Mouse (Mus musculus): ENCODE results near the gene Kat6b. TPM values are rescaled to one million over a fixed set of nuclear protein-coding genes. Genes with fewer than 3 reads are reported as not detected.
"Not testable (repeated sequence)": the region's sequence is repeated elsewhere in the genome, so short reads cannot be mapped to it uniquely, and the experiment has no call there.

The Kat6b gene
- total RNA-seq, 2 experiments from 2014 or later, result 8.0 to 9.4 TPM

- no peak for ATAC-seq (replicated peaks; ENCODE audit: low FRiP score, poor library complexity, severe bottlenecking)
Observed at GRCm38 (mm10) chr14:21625946-21626345, 144.7 kb downstream of the Kat6b start.

GRCm38 (mm10) chr14:21631665-21632200 lies 150.5 kb downstream of the Kat6b start:
- ATAC-seq (replicated peaks; ENCODE audit: low FRiP score, poor library complexity, severe bottlenecking), result no peak

GRCm38 (mm10) chr14:21636548-21636947 lies 155.3 kb downstream of the Kat6b start:
- ATAC-seq (replicated peaks; ENCODE audit: low FRiP score, poor library complexity, severe bottlenecking), result no peak

- no peak for ATAC-seq (replicated peaks; ENCODE audit: low FRiP score, poor library complexity, severe bottlenecking)
Observed at GRCm38 (mm10) chr14:21640806-21641435, 159.7 kb downstream of the Kat6b start.

GRCm38 (mm10) chr14:21653813-21654212 lies 172.6 kb downstream of the Kat6b start:
- no peak for ATAC-seq (replicated peaks; ENCODE audit: low FRiP score, poor library complexity, severe bottlenecking)

- ATAC-seq (replicated peaks; ENCODE audit: low FRiP score, poor library complexity, severe bottlenecking), result no peak
Observed at GRCm38 (mm10) chr14:21659155-21659554, 177.9 kb downstream of the Kat6b start.

- no peak for ATAC-seq (replicated peaks; ENCODE audit: low FRiP score, poor library complexity, severe bottlenecking)
Observed at GRCm38 (mm10) chr14:21659652-21660051, 178.4 kb downstream of the Kat6b start.

- peak; percentile 69; the same call in 1 of the 2 replicates for ATAC-seq (replicated peaks; ENCODE audit: low FRiP score, poor library complexity, severe bottlenecking)
Observed at GRCm38 (mm10) chr14:21662465-21663142, 181.4 kb downstream of the Kat6b start.

GRCm38 (mm10) chr14:21669218-21669617 lies 188.0 kb downstream of the Kat6b start:
- ATAC-seq (replicated peaks; ENCODE audit: low FRiP score, poor library complexity, severe bottlenecking), result no peak

GRCm38 (mm10) chr14:21669633-21670421 lies 188.6 kb downstream of the Kat6b start:
- no peak for ATAC-seq (replicated peaks; ENCODE audit: low FRiP score, poor library complexity, severe bottlenecking)

- not testable (repeated sequence) for ATAC-seq (replicated peaks; ENCODE audit: low FRiP score, poor library complexity, severe bottlenecking)
Observed at GRCm38 (mm10) chr14:21670422-21671006, 189.3 kb downstream of the Kat6b start.

GRCm38 (mm10) chr14:21673100-21673499 lies 191.9 kb downstream of the Kat6b start:
- ATAC-seq (replicated peaks; ENCODE audit: low FRiP score, poor library complexity, severe bottlenecking), result no peak

GRCm38 (mm10) chr14:21674471-21674870 lies 193.2 kb downstream of the Kat6b start:
- ATAC-seq (replicated peaks; ENCODE audit: low FRiP score, poor library complexity, severe bottlenecking), result no peak

- no peak for ATAC-seq (replicated peaks; ENCODE audit: low FRiP score, poor library complexity, severe bottlenecking)
Observed at GRCm38 (mm10) chr14:21676223-21676622, 195.0 kb downstream of the Kat6b start.

GRCm38 (mm10) chr14:21678509-21679285 lies 197.5 kb downstream of the Kat6b start:
- no peak for ATAC-seq (replicated peaks; ENCODE audit: low FRiP score, poor library complexity, severe bottlenecking)

- ATAC-seq (replicated peaks; ENCODE audit: low FRiP score, poor library complexity, severe bottlenecking), result no peak
Observed at GRCm38 (mm10) chr14:21679631-21680201, 198.5 kb downstream of the Kat6b start.

- ATAC-seq (replicated peaks; ENCODE audit: low FRiP score, poor library complexity, severe bottlenecking), result peak; percentile 92
Observed at GRCm38 (mm10) chr14:21682681-21683129, 201.5 kb downstream of the Kat6b start.

- ATAC-seq (replicated peaks; ENCODE audit: low FRiP score, poor library complexity, severe bottlenecking), result no peak
Observed at GRCm38 (mm10) chr14:21683834-21684233, 202.6 kb downstream of the Kat6b start.
